Mouse (Mus musculus): ENCODE measurements around the gene Cutc.

The Cutc gene

DNA sequence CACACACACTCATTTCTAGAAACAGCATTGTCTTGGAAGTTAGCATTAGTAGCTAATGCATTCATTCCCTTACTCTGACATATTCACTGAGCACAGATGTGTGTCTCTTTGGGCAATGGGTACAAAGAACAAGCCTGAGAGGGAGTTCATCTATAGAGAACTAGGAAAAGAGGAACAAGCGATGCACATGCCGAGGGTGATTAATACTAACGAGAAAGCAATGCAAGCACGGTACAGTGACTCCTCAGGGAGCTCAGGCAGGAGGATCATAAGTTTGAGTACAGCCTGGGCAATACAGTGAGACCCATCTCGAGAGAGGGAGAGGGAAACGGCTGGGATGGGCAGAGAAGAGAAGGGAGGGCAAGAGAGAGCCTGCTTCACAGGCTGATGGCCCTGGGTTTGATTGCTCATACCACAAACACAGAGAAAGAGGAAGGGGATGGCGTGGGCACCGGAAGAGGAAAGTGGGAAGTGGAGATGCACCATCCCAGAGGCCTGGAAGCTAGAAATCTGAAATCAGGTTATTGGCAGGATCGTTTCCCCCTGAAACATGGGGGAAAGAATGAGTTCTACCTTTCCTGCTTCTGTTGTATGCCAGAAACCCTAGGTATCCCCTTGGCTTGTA lies 48.7 kb downstream of the Cutc start:
- DNase-seq: no peak

DNA sequence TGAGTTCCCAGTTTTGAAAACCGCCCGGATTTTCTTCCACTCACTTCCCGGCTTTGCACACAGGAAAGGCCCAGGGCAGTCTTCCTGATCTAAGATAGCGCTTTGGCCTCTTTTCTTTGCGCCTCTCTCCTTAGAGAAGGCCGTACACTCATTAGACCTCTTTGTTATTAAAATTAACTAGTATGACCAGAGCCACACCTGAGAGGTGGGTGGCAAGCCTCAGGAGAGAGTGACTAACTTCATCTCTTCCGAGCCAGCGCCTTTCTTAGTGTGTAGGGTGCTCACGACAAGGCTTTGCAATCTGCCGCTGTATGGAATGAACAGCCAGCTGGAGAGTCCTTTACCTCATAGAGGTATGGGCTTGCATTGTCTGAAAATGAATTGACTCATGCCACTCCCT lies 51.1 kb downstream of the Cutc start:
- no peak for DNase-seq

DNA sequence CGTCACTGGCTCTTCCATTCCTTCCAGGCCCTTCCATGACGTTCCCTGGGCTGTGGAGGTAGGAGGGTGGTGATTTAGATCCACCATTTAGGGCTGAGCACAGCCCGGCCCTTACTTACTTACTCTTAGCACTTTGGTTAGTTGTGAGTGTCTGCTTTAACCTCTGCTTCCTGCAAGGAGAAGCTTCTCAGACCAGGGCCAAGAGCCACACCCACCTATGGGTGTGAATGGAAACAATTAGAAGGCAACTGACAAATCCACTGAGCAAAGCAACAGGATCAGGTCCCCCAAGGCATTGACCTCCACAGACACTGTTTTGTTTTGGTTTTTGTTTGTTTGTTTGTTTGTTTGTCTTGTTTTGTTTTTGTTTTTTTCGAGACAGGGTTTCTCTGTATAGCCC lies 56.5 kb downstream of the Cutc start:
- no peak for DNase-seq

DNA sequence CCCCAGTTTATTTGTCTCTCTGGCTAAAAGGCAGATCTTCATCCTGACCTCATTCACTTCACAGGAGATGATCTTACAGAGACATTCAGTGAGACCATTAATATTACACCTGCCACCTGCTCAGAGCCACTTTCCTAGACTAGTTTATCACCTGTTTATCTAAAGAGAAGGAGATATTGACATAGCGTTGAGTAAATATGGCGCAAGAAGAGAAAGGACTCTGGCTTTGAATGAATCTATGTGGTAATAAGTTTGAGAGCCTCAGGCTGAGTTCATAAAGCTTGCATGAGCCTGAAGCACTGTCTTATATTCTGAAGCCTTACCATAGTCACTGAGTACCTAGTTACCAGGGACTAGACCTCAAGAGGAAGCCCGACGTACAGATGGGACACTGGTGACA lies 58.6 kb downstream of the Cutc start:
- DNase-seq: no peak

DNA sequence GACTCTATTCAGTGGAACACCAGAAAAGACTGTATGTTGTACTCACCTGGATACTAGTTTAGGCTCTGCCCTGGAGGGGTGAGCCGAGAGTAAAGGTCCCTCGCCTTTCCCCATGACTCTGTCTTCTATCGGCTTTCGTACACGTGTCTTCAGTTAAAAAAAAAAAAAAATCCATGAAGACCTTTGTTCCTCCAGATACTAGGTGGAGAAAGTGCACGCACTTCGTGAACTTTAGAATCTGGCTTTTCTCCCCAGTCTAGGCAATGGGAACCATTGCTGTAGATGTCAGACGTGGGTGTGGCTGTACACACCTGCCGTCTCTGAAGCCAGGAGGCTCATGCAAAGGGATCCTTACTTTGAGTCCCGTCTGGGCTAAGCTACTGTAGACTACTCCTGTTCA lies 60.5 kb downstream of the Cutc start:
- DNase-seq: no peak

DNA sequence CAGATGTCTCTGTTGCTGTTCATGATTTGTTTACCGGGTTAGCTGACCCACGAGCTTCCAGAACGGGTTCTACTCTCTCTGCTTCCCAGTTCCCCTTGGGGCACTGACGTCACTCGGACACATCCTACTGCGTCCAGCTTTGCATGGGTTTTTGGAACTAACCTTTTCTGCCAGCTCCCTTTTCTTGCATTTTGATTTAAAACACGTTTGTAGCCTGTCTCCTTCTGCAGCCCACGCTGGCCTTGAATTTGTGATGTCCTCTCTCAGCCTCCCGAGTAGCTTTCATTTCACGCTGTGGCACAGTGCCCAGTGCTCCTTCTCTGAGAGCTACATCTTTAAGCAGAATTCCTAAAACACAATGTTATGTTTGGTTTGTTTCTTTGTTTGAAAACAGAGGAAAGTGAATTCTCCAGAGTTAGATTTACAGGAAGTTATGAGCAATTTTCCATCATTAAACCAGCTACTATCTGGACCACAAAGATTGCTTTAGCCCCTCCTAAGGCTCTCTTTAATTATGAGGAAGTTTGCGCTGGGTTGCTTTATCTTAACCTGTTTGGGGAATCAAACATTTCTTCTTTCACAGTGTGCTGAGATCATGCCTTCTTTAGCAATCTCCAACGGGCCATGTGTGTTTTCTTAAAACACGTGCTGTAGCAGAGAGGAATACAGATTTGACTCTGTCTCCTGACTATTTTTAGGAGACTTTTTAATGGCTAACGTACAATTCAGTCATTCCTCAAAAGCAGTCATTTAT lies 63.0 kb downstream of the Cutc start:
- DNase-seq: no peak

All from cerebellum, adult 11 months (tissue).